Mouse (Mus musculus) C2C12 (cell line): Measurements from ENCODE around the gene Zbtb16. TPM values are rescaled to one million over a fixed set of nuclear protein-coding genes. Genes with fewer than 3 reads are reported as not detected.

Experiments
- H3K27me3 ChIP-seq: one replicate; pipeline ENCODE4 v1.6.1; 2011; ENCODE audit not compliant: control insufficient read depth, insufficient read depth, insufficient read length
- H3K36me3 ChIP-seq: one replicate; pipeline ENCODE4 v1.6.1; 2011; ENCODE audit not compliant: control insufficient read depth, insufficient read depth
- H3K4me3 ChIP-seq: one replicate; pipeline ENCODE4 v1.5.1; 2011; ENCODE audit warnings: mild to moderate bottlenecking, control low read depth; ENCODE audit not compliant: poor library complexity, insufficient read depth, severe bottlenecking
- H3K79me2 ChIP-seq: one replicate; pipeline ENCODE4 v1.6.1; 2011; ENCODE audit not compliant: control insufficient read depth, insufficient read depth
- H3K79me3 ChIP-seq: one replicate; pipeline ENCODE4 v1.6.1; 2011; ENCODE audit warnings: low read depth, control low read depth
- H3ac ChIP-seq: one replicate; pipeline ENCODE3; 2011; ENCODE audit warnings: low read depth; ENCODE audit not compliant: control insufficient read depth, insufficient read length
- CEBPB ChIP-seq: IDR thresholded peaks from one replicate; pipeline ENCODE4 v1.6.1; 2011; ENCODE audit warnings: low read depth, mild to moderate bottlenecking, control low read depth, moderate library complexity
- CTCF ChIP-seq: IDR thresholded peaks from one replicate; pipeline ENCODE4 v1.5.1; 2011; ENCODE audit not compliant: control insufficient read depth, insufficient read depth, insufficient read length
- FOSL1 ChIP-seq: IDR thresholded peaks from one replicate; pipeline ENCODE4 v1.8.0; 2011; ENCODE audit warnings: mild to moderate bottlenecking, low read length; ENCODE audit not compliant: poor library complexity, insufficient read depth, severe bottlenecking
- MAX ChIP-seq: IDR thresholded peaks from one replicate; pipeline ENCODE4 v1.6.1; 2011; ENCODE audit warnings: mild to moderate bottlenecking, control low read depth
- MYOD1 ChIP-seq: IDR thresholded peaks from one replicate; pipeline ENCODE4 v1.6.1; 2011; ENCODE audit warnings: low read depth; ENCODE audit not compliant: control insufficient read depth, insufficient read length
- MYOG ChIP-seq: IDR thresholded peaks from one replicate; pipeline ENCODE4 v1.6.1; 2011; ENCODE audit not compliant: control insufficient read depth, insufficient read length; ENCODE audit errors: extremely low read depth
- USF1 ChIP-seq: IDR thresholded peaks from one replicate; pipeline ENCODE4 v1.6.1; 2011; ENCODE audit warnings: low read depth, mild to moderate bottlenecking, control low read depth, moderate library complexity
- polyA plus RNA-seq: library from polyadenylated mRNA; unstranded; fragments of >200 nt; fragmentation: generic; extraction: Trizol; gene quantifications from one replicate; pipeline ENCODE4 v1.2.1, GENCODE M21; 2012; ENCODE audit warnings: missing spikeins

Gene Zbtb16
- polyA plus RNA-seq, 1 experiment, result not detected

- no peak overlapping the region for H3K4me3 ChIP-seq
Measured at GRCm38 (mm10) chr9:48823851-48824250, 12.2 kb downstream of the Zbtb16 start.

GRCm38 (mm10) chr9:48823319-48823705, 12.7 kb downstream of the Zbtb16 start:
- Histone ChIP-seq H3K79me3 (no peaks in the 10 kb centered on the region), H3ac (no peak overlapping the region), H3K79me2 (no peaks in the 10 kb centered on the region), H3K36me3 (no peaks in the 10 kb centered on the region), H3K27me3 (peaks cover 3% of the 10 kb centered on the region), H3K4me3 (no peak overlapping the region)
- TF ChIP-seq CEBPB (no peak), MYOD1 (no peak), CTCF (no peak), MYOG (no peak), FOSL1 (no peak), USF1 (no peak), MAX (no peak)

More at GRCm38 (mm10) chr9:48823851-48824250, 12.2 kb downstream of the Zbtb16 start:
- no peak for TF ChIP-seq MAX
- no peak for TF ChIP-seq USF1
- TF ChIP-seq CEBPB, result no peak
- no peak for TF ChIP-seq CTCF
- TF ChIP-seq MYOD1, result no peak
- TF ChIP-seq MYOG, result no peak
- TF ChIP-seq FOSL1, result no peak
- Histone ChIP-seq H3K36me3 (no peaks in the 10 kb centered on the region), H3K79me3 (no peaks in the 10 kb centered on the region), H3K79me2 (no peaks in the 10 kb centered on the region), H3ac (no peak overlapping the region), H3K27me3 (peaks cover 3% of the 10 kb centered on the region)

- no peak overlapping the region for H3ac ChIP-seq
- peaks cover 3% of the 10 kb centered on the region for H3K27me3 ChIP-seq
- H3K36me3 ChIP-seq, result no peaks in the 10 kb centered on the region
- H3K4me3 ChIP-seq, result no peak overlapping the region
- no peaks in the 10 kb centered on the region for H3K79me3 ChIP-seq
- no peaks in the 10 kb centered on the region for H3K79me2 ChIP-seq
- no peak for TF ChIP-seq USF1
- no peak for TF ChIP-seq CEBPB
- TF ChIP-seq MYOG, result no peak
- no peak for TF ChIP-seq FOSL1
- no peak for TF ChIP-seq MAX
- TF ChIP-seq MYOD1, result no peak
- no peak for TF ChIP-seq CTCF
Measured at GRCm38 (mm10) chr9:48822586-48823318, 13.3 kb downstream of the Zbtb16 start.

GRCm38 (mm10) chr9:48821916-48822585, 14.0 kb downstream of the Zbtb16 start:
- TF ChIP-seq MYOG (no peak), CTCF (no peak), CEBPB (no peak), FOSL1 (no peak), MYOD1 (no peak), MAX (no peak), USF1 (no peak)
- Histone ChIP-seq H3K79me3 (no peaks in the 10 kb centered on the region), H3K4me3 (no peak overlapping the region), H3ac (no peak overlapping the region), H3K27me3 (peaks cover 3% of the 10 kb centered on the region), H3K79me2 (no peaks in the 10 kb centered on the region), H3K36me3 (no peaks in the 10 kb centered on the region)

GRCm38 (mm10) chr9:48821431-48821830, 14.6 kb downstream of the Zbtb16 start:
- Histone ChIP-seq H3K4me3 (no peak overlapping the region), H3K36me3 (no peaks in the 10 kb centered on the region), H3ac (no peak overlapping the region), H3K79me3 (no peaks in the 10 kb centered on the region), H3K27me3 (peaks cover 3% of the 10 kb centered on the region), H3K79me2 (no peaks in the 10 kb centered on the region)
- TF ChIP-seq MYOG (no peak), USF1 (no peak), MYOD1 (no peak), FOSL1 (no peak), CTCF (no peak), CEBPB (no peak), MAX (no peak)

- Histone ChIP-seq H3K79me2 (no peaks in the 10 kb centered on the region), H3K36me3 (no peaks in the 10 kb centered on the region), H3K4me3 (no peak overlapping the region), H3K27me3 (peaks cover 3% of the 10 kb centered on the region), H3ac (no peak overlapping the region), H3K79me3 (no peaks in the 10 kb centered on the region)
- TF ChIP-seq CTCF (no peak), USF1 (no peak), MYOG (no peak), MAX (no peak), FOSL1 (no peak), MYOD1 (no peak), CEBPB (no peak)
Measured at GRCm38 (mm10) chr9:48820791-48821190, 15.2 kb downstream of the Zbtb16 start.
